Mouse (Mus musculus) heart, adult 9 months (tissue): ENCODE data around the gene Mthfd1l.
A peak's percentile ranks its signal among the peaks of the same experiment; 100 is the strongest.

Source experiments
- DNase-seq, 2 experiments: peaks; one replicate each; pipeline ENCODE4 v3.0.0; 2022; ENCODE audit warnings: low spot score in 2 of 2

The Mthfd1l gene

DNA sequence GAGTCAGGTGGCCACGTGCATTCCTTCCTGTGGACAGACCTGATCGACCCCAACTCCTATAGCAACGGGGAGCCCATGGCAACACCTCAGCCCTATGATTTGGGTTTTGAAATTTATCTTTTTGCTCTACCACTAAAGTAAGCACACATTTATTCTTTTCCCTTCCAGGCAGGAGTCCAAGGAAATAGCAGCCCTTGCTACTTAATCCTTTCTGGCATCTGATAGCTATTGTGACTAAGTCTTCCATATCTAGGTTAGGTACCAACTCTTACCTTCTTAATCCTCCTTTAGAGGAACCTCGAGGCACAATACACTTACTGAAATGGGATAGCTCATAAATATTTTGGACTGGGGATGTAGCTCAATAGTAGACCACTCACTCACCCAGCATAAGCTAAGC lies 180.1 kb downstream of the Mthfd1l start:
- DNase-seq, result no peak

- DNase-seq, result no peak
Observed at GRCm38 (mm10) chr10:4154035-4154434, 181.1 kb downstream of the Mthfd1l start.

GRCm38 (mm10) chr10:4155521-4155920 lies 182.6 kb downstream of the Mthfd1l start:
- DNase-seq, result peak; percentile 26 to 45

GRCm38 (mm10) chr10:4158533-4158932 lies 185.6 kb downstream of the Mthfd1l start:
- no peak for DNase-seq

DNA sequence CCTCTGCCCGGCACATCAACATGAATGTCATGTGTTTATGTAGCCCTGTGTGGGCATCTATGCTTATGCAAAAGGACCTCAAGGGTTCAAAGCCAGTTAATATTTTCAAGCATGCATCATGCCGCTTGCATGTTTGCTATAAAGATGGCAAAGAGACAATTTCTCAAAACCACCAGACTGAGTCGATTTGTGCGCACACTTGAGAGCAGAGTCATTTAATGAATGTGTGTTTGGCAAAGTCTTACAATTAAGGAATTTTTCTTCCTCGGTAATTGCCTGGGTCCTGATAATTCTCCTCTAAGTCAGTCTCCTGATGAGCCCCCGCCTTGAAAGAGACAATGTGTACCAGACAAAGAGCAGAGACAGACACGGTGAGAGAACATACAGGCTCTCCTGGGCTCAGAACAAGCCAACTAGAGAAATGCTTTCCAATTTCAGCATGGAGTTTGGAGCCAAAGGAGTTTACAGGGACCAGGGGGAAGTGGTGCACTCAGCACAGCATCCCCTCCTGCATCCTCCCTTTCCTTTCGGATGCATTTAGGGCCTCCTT lies 186.7 kb downstream of the Mthfd1l start:
- no peak for DNase-seq

GRCm38 (mm10) chr10:4160242-4160785 lies 187.4 kb downstream of the Mthfd1l start:
- DNase-seq, result no peak

- DNase-seq, result no peak
Observed at GRCm38 (mm10) chr10:4162049-4162448, 189.1 kb downstream of the Mthfd1l start.

GRCm38 (mm10) chr10:4162976-4163375 lies 190.1 kb downstream of the Mthfd1l start:
- no peak for DNase-seq

- peak in 1 of 2 experiments; percentile 49 for DNase-seq
Observed at GRCm38 (mm10) chr10:4164681-4165080, 191.8 kb downstream of the Mthfd1l start.

DNA sequence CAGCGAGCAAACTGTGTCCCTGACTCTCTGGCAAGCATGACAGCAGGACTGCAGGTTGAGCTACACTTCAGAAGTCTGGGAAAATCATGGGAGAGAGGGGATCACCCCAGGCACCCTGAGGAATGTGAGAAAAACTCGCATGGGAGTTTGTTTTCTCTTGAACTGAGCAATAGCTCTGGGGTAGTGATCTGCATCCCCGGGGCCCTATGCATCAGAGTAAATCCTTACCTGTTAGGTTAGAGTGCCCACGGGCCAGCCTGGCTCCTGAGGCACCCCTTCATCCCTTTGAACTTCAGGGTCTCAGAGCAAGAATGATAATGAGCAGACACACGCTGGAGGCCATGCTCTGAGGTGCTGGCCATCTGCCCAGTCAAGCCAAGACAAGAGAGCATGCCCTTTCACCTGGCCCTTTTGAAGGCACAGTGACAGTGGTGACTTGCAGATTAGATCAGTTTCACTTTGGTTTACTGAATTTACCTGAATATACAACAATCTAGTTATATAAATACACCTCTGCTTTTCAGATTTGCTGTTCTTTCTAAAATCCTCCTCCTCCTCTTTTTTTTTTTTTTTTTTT lies 195.4 kb downstream of the Mthfd1l start:
- no peak for DNase-seq

DNA sequence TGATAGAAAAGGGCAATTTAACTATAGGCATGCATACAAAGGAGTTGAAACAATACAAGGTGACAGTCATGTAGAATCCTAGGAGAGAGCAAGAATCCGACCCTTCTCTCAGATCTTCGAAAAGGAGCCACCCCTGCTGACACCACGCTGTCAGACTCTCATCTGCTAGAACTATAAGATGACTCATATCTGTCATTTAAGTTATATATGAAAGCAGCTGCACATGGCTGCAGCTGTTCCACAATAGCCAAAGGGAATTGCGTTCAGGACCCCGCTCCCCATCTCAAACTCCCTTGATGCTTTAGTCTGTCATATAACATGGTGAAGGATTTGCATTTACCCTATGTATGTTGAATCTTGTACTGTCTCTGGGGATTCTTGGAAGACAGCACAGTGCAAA lies 201.3 kb downstream of the Mthfd1l start:
- no peak for DNase-seq

- DNase-seq, result no peak
Observed at GRCm38 (mm10) chr10:4174717-4175116, 201.8 kb downstream of the Mthfd1l start.

GRCm38 (mm10) chr10:4177285-4177684 lies 204.4 kb downstream of the Mthfd1l start:
- DNase-seq, result no peak

- DNase-seq, result peak; percentile 75 to 76
Observed at GRCm38 (mm10) chr10:4179049-4179790, 206.3 kb downstream of the Mthfd1l start.

DNA sequence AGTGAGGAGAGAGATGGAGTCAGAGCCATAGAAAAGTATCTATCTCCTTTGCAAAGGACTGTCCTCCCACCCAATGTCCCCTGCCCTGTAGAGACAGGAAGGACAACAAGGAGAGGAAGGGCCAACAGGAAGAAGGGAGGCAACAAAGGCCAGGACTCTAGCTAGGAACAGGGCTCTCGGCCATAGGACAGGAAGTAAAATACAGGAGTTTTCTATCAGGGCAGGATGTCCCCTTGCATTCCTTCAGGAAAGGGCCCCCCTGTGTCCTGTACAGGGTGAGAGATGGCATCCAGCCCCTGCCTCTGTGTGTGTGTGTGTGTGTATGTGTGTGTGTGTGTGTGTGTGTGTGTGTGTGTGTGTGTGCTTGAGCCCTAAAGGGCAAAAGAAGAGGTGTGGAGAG lies 209.0 kb downstream of the Mthfd1l start:
- peak in 1 of 2 experiments; percentile 28 for DNase-seq

DNA sequence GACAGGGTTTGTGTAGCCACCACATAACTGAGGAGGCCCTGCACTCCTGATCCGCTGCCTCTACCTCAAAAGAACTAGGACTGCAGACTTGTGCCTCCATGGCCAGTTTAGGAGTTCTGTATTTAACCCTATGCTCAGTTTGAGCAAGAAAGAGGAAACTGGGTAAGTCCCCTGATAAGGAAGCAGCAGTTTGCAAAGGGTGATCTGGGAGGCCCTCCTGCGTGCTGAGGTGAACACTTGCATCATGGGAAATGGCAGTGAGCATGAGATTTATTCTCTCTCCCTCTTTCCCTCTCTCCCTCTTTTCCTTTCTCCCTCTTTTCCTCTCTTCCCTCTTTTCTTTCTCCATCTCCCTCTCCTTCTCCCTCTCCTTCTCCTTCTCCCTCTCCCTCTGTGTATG lies 209.5 kb downstream of the Mthfd1l start:
- DNase-seq, result no peak

- DNase-seq, result peak; percentile 48 to 60
Observed at GRCm38 (mm10) chr10:4188614-4189402, 215.9 kb downstream of the Mthfd1l start.

DNA sequence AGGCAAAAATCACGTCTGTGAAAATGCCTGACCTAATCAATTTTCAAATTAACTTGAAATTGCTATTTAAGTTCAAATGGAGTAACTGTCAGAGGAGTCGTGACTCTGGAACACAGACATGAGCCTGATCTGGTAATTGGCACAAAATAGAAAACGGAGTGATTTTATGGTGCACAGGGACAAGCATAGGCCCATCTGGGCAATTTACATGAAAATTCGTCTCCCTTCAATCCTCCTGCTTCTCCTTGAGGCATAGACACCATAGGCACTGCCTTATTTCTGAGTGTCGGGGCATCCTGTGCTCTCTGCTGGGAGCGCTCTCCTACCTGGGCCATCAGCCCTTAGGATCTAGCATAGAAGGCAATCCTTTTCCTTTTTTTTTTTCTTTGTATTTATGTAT lies 216.5 kb downstream of the Mthfd1l start:
- no peak for DNase-seq

GRCm38 (mm10) chr10:4198978-4199377 lies 226.1 kb downstream of the Mthfd1l start:
- no peak for DNase-seq

DNA sequence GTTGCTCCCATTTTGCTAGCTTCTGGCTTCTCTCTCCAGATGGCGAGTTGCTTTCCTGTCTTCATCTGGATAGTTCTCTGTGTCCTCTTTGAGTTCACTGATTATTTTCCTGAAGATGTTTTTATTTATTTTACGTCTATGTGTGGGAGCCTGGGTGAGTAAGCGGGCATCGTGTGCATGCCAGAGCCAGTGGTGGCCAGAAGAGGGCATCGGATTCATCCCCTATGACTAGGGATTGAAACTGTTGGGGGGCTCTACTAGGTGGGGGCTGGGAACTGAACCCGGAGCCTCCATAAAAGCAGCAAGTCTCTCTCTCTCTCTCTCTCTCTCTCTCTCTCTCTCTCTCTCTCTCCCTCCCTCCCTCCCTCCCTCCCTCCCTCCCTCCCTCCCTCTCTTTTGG lies 227.0 kb downstream of the Mthfd1l start:
- DNase-seq, result no peak

- DNase-seq, result no peak
Observed at GRCm38 (mm10) chr10:4200546-4201104, 227.7 kb downstream of the Mthfd1l start.

GRCm38 (mm10) chr10:4201141-4201540 lies 228.2 kb downstream of the Mthfd1l start:
- DNase-seq, result no peak
